Mouse (Mus musculus): ENCODE results near the gene Ssu72.
"Not testable (repeated sequence)": the region's sequence is repeated elsewhere in the genome, so short reads cannot be mapped to it uniquely, and the experiment has no call there.

Gene Ssu72

GRCm38 (mm10) chr4:155704721-155705591 lies at the start of gene Ssu72:
TSS of gene Ssu72 (plus strand) at chr4:155704800.
- peak; percentile 97 for DNase-seq

GRCm38 (mm10) chr4:155656214-155656751 lies 48.3 kb upstream of the Ssu72 start:
- no peak for DNase-seq

GRCm38 (mm10) chr4:155658961-155659360 lies 45.6 kb upstream of the Ssu72 start:
- DNase-seq, result no peak

GRCm38 (mm10) chr4:155660641-155661040 lies 44.0 kb upstream of the Ssu72 start:
- peak; percentile 53 for DNase-seq

GRCm38 (mm10) chr4:155666903-155667302 lies 37.7 kb upstream of the Ssu72 start:
- no peak for DNase-seq

- peak; percentile 98 for DNase-seq
Measured at GRCm38 (mm10) chr4:155668689-155669597, 35.7 kb upstream of the Ssu72 start, which contains the start of gene Mib2. TSS of gene Mib2 (minus strand) at chr4:155669198.

GRCm38 (mm10) chr4:155669598-155670075 lies 35.0 kb upstream of the Ssu72 start:
- DNase-seq, result no peak

GRCm38 (mm10) chr4:155670236-155670635 lies 34.4 kb upstream of the Ssu72 start:
- not testable (repeated sequence) for DNase-seq

GRCm38 (mm10) chr4:155672082-155672481 lies 32.5 kb upstream of the Ssu72 start:
- no peak for DNase-seq

GRCm38 (mm10) chr4:155675991-155676390 lies 28.6 kb upstream of the Ssu72 start:
- DNase-seq, result peak; percentile 47

GRCm38 (mm10) chr4:155683670-155684277 lies 20.8 kb upstream of the Ssu72 start:
- not testable (repeated sequence) for DNase-seq

- DNase-seq, result not testable (repeated sequence)
Measured at GRCm38 (mm10) chr4:155687764-155688163, 16.8 kb upstream of the Ssu72 start.

GRCm38 (mm10) chr4:155690571-155691375 lies 13.8 kb upstream of the Ssu72 start:
- DNase-seq, result no peak

GRCm38 (mm10) chr4:155692421-155692820 lies 12.2 kb upstream of the Ssu72 start:
- no peak for DNase-seq

GRCm38 (mm10) chr4:155694111-155694481 lies 10.5 kb upstream of the Ssu72 start, which contains the start of gene Fndc10:
TSS of gene Fndc10 (plus strand) at chr4:155694342.
- no peak for DNase-seq

GRCm38 (mm10) chr4:155694482-155695401 lies 9.9 kb upstream of the Ssu72 start:
- peak; percentile 76 for DNase-seq

- DNase-seq, result no peak
Measured at GRCm38 (mm10) chr4:155695531-155696062, 9.0 kb upstream of the Ssu72 start.

- DNase-seq, result no peak
Measured at GRCm38 (mm10) chr4:155696261-155697255, 8.0 kb upstream of the Ssu72 start.

GRCm38 (mm10) chr4:155700425-155700824 lies 4.2 kb upstream of the Ssu72 start:
- DNase-seq, result no peak
